Mouse (Mus musculus): ENCODE results near the gene Mrpl4. TPM values are rescaled to one million over a fixed set of nuclear protein-coding genes. Genes with fewer than 3 reads are reported as not detected.

The Mrpl4 gene
- polyA plus RNA-seq, 1 experiment from 2014 or later: 129 TPM

- H3K27me3 ChIP-seq (replicated peaks): peaks cover 11% of the 10 kb centered on the region
- no peak overlapping the region for H3K9ac ChIP-seq
- 55% methylated on average over 19 of the region's 19 CpGs for WGBS
- H3K36me3 ChIP-seq: no peaks in the 10 kb centered on the region
- peak overlapping the region; percentile 33 for H3K4me2 ChIP-seq
- 0 out of 2 replicates have a peak overlapping the region, but pooled peaks have one; percentile 5 for H3K4me3 ChIP-seq (replicated peaks)
- ATAC-seq (ENCODE audit: insufficient read depth, low FRiP score, low read depth): no peak
- no peaks in the 10 kb centered on the region for H3K9me3 ChIP-seq
- peak overlapping the region; percentile 57; the same call in 1 of the 2 replicates for H3K27ac ChIP-seq
- H3K4me1 ChIP-seq: peaks cover 15% of the 10 kb centered on the region
Measured at GRCm38 (mm10) chr9:21025258-21025810, 22.8 kb downstream of the Mrpl4 start.

DNA sequence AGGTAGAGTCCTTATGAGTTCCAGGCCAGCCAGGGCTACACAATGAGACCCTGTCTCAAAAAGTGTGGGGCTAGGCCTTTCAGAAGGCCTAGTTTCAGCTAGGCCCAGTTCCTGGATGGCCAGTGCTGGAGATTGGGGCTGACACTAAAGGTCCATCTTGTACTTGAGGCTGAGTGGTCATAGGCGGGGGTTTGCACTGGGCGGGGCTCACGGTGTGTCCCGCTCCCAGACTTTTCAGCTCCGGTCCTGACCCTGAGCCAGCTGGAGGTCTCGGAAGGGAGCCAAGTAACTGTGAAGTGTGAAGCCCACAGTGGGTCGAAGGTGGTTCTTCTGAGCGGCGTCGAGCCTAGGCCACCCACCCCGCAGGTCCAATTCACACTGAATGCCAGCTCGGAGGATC lies 24.3 kb downstream of the Mrpl4 start:
- Histone ChIP-seq H3K4me2 (no peak overlapping the region), H3K4me3 (replicated peaks) (no peak overlapping the region), H3K27me3 (replicated peaks) (peaks cover 15% of the 10 kb centered on the region), H3K4me1 (peaks cover 25% of the 10 kb centered on the region), H3K27ac (no peak overlapping the region), H3K36me3 (no peaks in the 10 kb centered on the region), H3K9me3 (no peaks in the 10 kb centered on the region), H3K9ac (no peak overlapping the region)
- ATAC-seq (ENCODE audit: insufficient read depth, low FRiP score, low read depth): no peak
- WGBS: 78% methylated on average over 12 of the region's 12 CpGs

DNA sequence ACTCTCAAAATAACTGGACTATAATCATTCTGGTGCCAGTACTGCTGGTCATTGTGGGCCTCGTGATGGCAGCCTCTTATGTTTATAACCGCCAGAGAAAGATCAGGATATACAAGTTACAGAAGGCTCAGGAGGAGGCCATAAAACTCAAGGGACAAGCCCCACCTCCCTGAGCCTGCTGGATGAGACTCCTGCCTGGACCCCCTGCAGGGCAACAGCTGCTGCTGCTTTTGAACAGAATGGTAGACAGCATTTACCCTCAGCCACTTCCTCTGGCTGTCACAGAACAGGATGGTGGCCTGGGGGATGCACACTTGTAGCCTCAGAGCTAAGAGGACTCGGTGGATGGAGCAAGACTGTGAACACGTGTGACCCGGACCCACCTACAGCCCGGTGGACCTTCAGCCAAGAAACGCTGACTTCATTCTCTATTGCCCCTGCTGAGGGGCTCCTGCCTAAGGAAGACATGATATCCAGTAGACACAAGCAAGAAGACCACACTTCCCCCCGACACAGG lies 25.3 kb downstream of the Mrpl4 start:
- H3K9ac ChIP-seq: no peak overlapping the region
- WGBS: 62% methylated on average over 8 of the region's 8 CpGs
- no peaks in the 10 kb centered on the region for H3K9me3 ChIP-seq
- ATAC-seq (ENCODE audit: insufficient read depth, low FRiP score, low read depth): no peak
- peaks cover 35% of the 10 kb centered on the region for H3K4me1 ChIP-seq
- no peaks in the 10 kb centered on the region for H3K36me3 ChIP-seq
- peaks cover 25% of the 10 kb centered on the region for H3K27me3 ChIP-seq (replicated peaks)
- H3K4me3 ChIP-seq (replicated peaks): no peak overlapping the region
- no peak overlapping the region for H3K27ac ChIP-seq
- no peak overlapping the region for H3K4me2 ChIP-seq

DNA sequence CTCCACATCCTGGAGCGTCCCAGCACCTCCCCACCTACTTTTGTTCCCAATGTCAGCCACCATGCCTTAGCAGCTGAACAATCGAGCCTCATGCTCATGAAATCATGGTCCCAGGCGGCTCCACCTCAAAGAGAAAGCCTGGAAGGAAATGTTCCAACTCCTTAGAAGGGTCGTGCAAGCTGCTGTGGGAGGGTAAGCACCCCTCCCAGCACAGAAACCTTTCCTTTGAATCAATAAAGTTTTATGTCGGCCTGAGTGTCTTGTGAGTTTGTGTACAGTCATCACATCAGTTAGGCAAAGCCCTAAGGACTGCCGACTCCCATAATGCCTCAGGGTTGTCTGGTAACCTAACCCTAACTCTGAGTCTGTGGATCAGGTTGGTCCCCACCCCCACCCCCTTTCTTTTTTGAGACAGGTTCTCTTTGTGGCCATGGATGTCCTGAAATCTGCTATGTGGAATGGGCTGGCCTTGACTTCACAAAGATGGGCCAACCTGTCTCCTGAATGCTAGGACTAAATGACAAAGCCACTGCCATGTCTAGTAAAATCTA lies 26.1 kb downstream of the Mrpl4 start:
- H3K9me3 ChIP-seq: no peaks in the 10 kb centered on the region
- H3K9ac ChIP-seq: no peak overlapping the region
- peaks cover 38% of the 10 kb centered on the region for H3K4me1 ChIP-seq
- H3K36me3 ChIP-seq: no peaks in the 10 kb centered on the region
- 68% methylated on average over 6 of the region's 6 CpGs for WGBS
- H3K27ac ChIP-seq: no peak overlapping the region
- no peak for ATAC-seq (ENCODE audit: insufficient read depth, low FRiP score, low read depth)
- no peak overlapping the region for H3K4me3 ChIP-seq (replicated peaks)
- H3K4me2 ChIP-seq: no peak overlapping the region
- H3K27me3 ChIP-seq (replicated peaks): peaks cover 33% of the 10 kb centered on the region

DNA sequence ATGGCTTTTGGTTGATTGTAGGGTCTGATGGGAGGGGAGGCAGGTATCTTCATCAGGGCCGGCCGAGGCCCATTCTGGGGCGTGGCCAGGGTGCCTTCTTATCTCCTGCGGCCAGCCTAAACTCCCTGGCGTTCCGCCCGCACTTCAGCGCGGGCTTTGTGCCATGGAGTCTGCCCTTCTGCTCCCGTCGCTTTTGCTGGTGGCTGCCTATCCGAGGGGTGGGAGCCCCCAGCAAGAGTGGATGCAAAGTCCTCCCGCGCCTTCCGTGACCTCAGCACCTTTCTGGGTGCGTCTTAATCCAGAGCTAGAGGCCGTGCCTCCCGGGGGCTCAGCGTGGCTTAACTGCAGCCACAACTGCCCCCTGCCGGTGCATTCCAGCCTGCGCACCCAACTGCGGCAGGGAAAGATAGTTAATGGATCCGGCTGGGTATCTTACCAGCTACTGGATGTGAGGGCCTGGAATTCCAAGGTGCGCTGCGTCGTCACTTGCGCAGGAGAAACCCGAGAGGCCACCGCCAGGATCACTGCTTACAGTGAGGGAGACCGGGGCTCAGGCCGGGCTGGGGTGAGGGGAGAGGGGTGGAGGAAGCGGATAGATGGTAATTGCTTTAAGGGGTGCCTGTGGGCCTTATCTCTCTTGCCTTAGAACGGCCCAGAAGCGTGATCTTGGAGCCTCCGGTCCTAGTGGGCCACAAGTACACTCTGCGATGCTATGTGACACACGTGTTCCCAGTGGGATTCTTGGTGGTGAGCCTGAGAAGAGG lies 26.9 kb downstream of the Mrpl4 start, which contains the start of gene Icam4:
Icam4 (plus strand) TSS at position 83 of the 764 bp plus-strand sequence.
- peak within 1 kb of the TSS; percentile 23; the same call in 1 of the 2 replicates for H3K27ac ChIP-seq
- H3K4me2 ChIP-seq: peak within 1 kb of the TSS; percentile 98
- H3K4me1 ChIP-seq: peaks cover 39% of the 10 kb centered on the region
- H3K27me3 ChIP-seq (replicated peaks): peaks cover 38% of the 10 kb centered on the region
- peak within 1 kb of the TSS; percentile 54 for H3K4me3 ChIP-seq (replicated peaks)
- H3K9ac ChIP-seq: no peak within 1 kb of the TSS
- H3K36me3 ChIP-seq: no peaks in the 10 kb centered on the region
- H3K9me3 ChIP-seq: no peaks in the 10 kb centered on the region
- whole genome bisulfite sequencing: 2% methylated on average over 37 of the region's 37 CpGs
- peak; percentile 66; the same call in 1 of the 2 replicates for ATAC-seq (ENCODE audit: insufficient read depth, low FRiP score, low read depth)

- Histone ChIP-seq H3K4me3 (replicated peaks) (peak overlapping the region; percentile 54), H3K36me3 (no peaks in the 10 kb centered on the region), H3K4me2 (peak overlapping the region; percentile 98), H3K27me3 (replicated peaks) (peaks cover 45% of the 10 kb centered on the region), H3K9ac (no peak overlapping the region), H3K27ac (no peak overlapping the region), H3K9me3 (no peaks in the 10 kb centered on the region), H3K4me1 (peaks cover 44% of the 10 kb centered on the region)
- no peak for ATAC-seq (ENCODE audit: insufficient read depth, low FRiP score, low read depth)
- WGBS: 24% methylated on average over 22 of the region's 22 CpGs
Measured at GRCm38 (mm10) chr9:21030055-21030600, 27.6 kb downstream of the Mrpl4 start.

GRCm38 (mm10) chr9:21030781-21031250 lies 28.3 kb downstream of the Mrpl4 start:
- Histone ChIP-seq H3K4me2 (peak overlapping the region; percentile 98), H3K27ac (peak overlapping the region; percentile 55; the same call in 1 of the 2 replicates), H3K9me3 (no peaks in the 10 kb centered on the region), H3K4me3 (replicated peaks) (peak overlapping the region; percentile 54), H3K9ac (no peak overlapping the region), H3K36me3 (no peaks in the 10 kb centered on the region), H3K27me3 (replicated peaks) (peaks cover 52% of the 10 kb centered on the region), H3K4me1 (peaks cover 44% of the 10 kb centered on the region)
- 0% methylated on average over 13 of the region's 13 CpGs for WGBS
- ATAC-seq (ENCODE audit: insufficient read depth, low FRiP score, low read depth): peak; percentile 73; the same call in 1 of the 2 replicates

GRCm38 (mm10) chr9:21031251-21031895 lies 28.8 kb downstream of the Mrpl4 start:
- WGBS: under 1% methylated on average over 36 of the region's 36 CpGs
- Histone ChIP-seq H3K27ac (peak overlapping the region; percentile 55; the same call in 1 of the 2 replicates), H3K4me2 (peak overlapping the region; percentile 98), H3K9ac (no peak overlapping the region; the same call in 1 of the 2 replicates), H3K36me3 (no peaks in the 10 kb centered on the region), H3K27me3 (replicated peaks) (peaks cover 57% of the 10 kb centered on the region), H3K4me3 (replicated peaks) (peak overlapping the region; percentile 54), H3K4me1 (peaks cover 44% of the 10 kb centered on the region), H3K9me3 (no peaks in the 10 kb centered on the region)
- no peak; the same call in 1 of the 2 replicates for ATAC-seq (ENCODE audit: insufficient read depth, low FRiP score, low read depth)

GRCm38 (mm10) chr9:21031896-21032351 lies 29.4 kb downstream of the Mrpl4 start, which contains the start of gene Icam5:
Gene Icam5, plus strand, starts transcription at chr9:21032073.
- Histone ChIP-seq H3K27ac (peak within 1 kb of the TSS; percentile 55; the same call in 1 of the 2 replicates), H3K9ac (peak within 1 kb of the TSS; percentile 26; the same call in 1 of the 2 replicates), H3K4me2 (peak within 1 kb of the TSS; percentile 98), H3K9me3 (no peaks in the 10 kb centered on the region), H3K4me1 (peaks cover 44% of the 10 kb centered on the region), H3K36me3 (no peaks in the 10 kb centered on the region), H3K27me3 (replicated peaks) (peaks cover 63% of the 10 kb centered on the region), H3K4me3 (replicated peaks) (peak within 1 kb of the TSS; percentile 54)
- no peak for ATAC-seq (ENCODE audit: insufficient read depth, low FRiP score, low read depth)
- WGBS: under 1% methylated on average over 35 of the region's 35 CpGs

GRCm38 (mm10) chr9:21032491-21032890 lies 30.0 kb downstream of the Mrpl4 start:
- H3K9me3 ChIP-seq: no peaks in the 10 kb centered on the region
- WGBS: 6% methylated on average over 7 of the region's 7 CpGs
- no peaks in the 10 kb centered on the region for H3K36me3 ChIP-seq
- H3K27ac ChIP-seq: no peak overlapping the region
- peak overlapping the region; percentile 54 for H3K4me3 ChIP-seq (replicated peaks)
- ATAC-seq (ENCODE audit: insufficient read depth, low FRiP score, low read depth): no peak
- H3K4me1 ChIP-seq: peaks cover 49% of the 10 kb centered on the region
- H3K4me2 ChIP-seq: peak overlapping the region; percentile 98
- H3K27me3 ChIP-seq (replicated peaks): peaks cover 66% of the 10 kb centered on the region
- peak overlapping the region; percentile 26; the same call in 1 of the 2 replicates for H3K9ac ChIP-seq

GRCm38 (mm10) chr9:21033136-21033535 lies 30.6 kb downstream of the Mrpl4 start:
- 0% methylated on average over 34 of the region's 34 CpGs for WGBS
- Histone ChIP-seq H3K9me3 (no peaks in the 10 kb centered on the region), H3K27me3 (replicated peaks) (peaks cover 72% of the 10 kb centered on the region), H3K9ac (peak overlapping the region; percentile 26; the same call in 1 of the 2 replicates), H3K36me3 (no peaks in the 10 kb centered on the region), H3K4me3 (replicated peaks) (peak overlapping the region; percentile 54), H3K4me2 (peak overlapping the region; percentile 98), H3K4me1 (peaks cover 54% of the 10 kb centered on the region), H3K27ac (no peak overlapping the region)
- ATAC-seq (ENCODE audit: insufficient read depth, low FRiP score, low read depth): peak; percentile 76
